Mouse (Mus musculus) kidney, adult 8-10 months (tissue): ENCODE data around the gene Gpd1l.
"Not testable (repeated sequence)": the region's sequence is repeated elsewhere in the genome, so short reads cannot be mapped to it uniquely, and the experiment has no call there.

Experiments
- DNase-seq, 2 experiments: peaks; one replicate each; pipeline ENCODE4 v3.0.0; 2022

The Gpd1l gene

DNA sequence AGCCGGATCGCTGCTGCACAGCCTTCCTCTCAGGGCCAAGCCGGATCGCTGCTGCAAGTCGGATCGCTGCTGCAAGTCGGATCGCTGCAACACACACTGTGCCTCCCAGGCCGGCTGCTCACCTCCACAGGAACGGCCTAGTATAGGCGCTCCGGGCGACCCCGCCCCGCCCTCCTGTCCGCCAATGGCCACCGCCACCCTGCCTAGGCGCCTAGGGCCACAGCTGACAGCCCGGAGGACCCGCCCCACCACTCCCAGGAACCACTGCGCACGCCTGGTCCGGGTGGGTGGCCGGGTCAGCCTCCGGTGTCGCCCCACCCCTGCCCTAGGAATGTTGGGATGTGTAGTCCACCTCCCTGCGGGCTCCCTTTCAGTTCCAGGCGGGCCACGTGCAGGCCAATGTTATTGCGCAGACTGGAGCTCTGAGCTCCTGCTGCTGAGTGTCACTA, at the start of gene Gpd1l:
Gene Gpd1l, minus strand, starts transcription at position 265 of the 449 bp plus-strand sequence.
- DNase-seq: peak; percentile 98

DNA sequence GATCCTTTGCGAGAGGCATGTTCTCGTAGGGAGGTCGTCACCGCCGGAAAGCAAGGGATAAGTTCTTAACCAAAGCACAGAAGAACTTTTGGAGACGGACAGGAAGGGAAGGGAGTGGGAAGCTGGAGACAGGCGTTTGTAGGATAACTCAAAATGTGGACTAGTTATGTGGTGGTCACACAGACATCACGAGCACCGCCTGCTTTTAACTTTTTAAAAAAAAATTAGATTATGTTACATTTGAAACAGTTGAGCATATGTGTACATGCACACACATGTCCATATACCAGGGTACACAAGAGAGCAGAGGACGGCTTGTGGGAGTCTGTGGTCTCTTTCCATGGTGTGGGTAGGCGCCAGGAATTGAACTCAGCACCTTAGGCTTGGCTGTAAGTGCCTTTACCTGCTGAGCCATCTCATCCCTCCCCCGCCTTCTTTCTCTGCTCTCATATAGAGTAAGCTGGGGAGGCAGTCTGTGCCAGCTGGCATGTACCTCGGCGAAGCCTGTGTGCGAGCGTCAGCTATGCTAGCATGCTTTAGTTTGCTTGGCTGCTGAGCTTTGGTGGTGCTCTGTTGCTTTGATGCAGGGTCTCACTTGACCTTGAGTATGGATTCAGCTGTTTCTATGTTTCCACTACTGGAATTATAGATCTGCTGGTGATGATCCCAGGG, 49.0 kb upstream of the Gpd1l start, which contains the start of gene Rps27rt:
Gene Rps27rt, minus strand, starts transcription at position 51 of the 672 bp plus-strand sequence.
- DNase-seq: no peak

DNA sequence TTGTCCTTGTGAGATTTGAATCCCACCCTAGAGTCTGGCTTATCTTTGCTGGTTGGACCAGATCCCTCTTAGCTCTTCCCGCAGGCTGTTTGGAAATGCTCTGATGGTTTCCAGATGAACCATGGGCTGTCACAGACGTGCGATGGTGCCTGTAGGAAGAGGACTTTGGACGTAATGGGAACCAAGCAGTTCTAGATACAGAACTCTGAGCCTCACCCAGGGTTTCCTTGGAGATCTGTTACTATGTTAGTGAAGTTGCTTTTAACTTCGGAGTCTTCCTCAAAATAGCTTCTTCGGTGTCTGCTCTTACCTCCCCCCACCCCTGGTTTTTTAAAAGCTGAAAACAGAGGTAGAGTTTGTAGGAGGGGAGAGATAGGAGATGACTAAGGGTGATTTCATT, 46.2 kb upstream of the Gpd1l start:
- DNase-seq: no peak

DNA sequence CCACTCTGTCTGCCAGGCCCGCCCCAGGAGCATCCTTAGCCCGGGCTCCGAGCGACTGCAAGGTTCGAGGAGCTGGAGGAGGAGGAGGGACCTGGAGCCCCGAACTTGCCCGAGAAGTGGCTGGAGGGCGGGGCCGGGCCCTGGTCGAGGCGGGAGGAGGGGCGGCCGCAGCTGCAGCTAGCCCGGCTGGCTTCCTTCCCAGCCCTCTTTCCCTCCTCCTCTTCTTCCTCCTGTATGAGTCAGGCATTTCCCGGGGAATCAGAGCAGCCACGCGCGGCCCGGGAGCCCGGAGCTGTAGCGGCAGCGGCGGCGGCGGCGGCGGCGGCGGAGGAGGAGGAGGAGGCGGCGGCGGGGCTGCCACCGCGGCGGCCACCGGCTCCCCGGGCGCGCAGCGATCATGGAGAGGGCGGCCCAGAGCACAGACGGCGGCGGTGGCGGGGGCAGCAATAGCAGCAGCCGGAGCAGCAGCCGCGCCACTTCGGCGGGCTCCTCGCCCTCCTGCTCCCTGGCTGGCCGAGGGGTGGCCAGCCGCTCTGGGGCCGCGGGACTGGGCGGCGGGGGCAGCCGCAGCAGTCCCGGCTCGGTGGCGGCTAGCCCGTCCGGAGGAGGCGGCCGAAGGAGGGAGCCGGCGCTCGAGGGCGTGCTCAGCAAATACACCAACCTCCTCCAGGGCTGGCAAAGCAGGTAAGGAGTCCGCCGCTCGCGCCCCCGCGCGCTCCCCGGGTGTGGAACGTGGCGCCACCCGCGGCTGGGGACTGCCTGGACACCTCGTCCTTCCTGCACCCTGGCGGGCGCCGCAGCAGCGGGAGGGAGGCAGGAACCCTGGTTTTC, 44.7 kb upstream of the Gpd1l start, which contains the start of gene Osbpl10:
Gene Osbpl10, plus strand, starts transcription at position 289 of the 831 bp plus-strand sequence.
- DNase-seq: peak; percentile 89 to 92

DNA sequence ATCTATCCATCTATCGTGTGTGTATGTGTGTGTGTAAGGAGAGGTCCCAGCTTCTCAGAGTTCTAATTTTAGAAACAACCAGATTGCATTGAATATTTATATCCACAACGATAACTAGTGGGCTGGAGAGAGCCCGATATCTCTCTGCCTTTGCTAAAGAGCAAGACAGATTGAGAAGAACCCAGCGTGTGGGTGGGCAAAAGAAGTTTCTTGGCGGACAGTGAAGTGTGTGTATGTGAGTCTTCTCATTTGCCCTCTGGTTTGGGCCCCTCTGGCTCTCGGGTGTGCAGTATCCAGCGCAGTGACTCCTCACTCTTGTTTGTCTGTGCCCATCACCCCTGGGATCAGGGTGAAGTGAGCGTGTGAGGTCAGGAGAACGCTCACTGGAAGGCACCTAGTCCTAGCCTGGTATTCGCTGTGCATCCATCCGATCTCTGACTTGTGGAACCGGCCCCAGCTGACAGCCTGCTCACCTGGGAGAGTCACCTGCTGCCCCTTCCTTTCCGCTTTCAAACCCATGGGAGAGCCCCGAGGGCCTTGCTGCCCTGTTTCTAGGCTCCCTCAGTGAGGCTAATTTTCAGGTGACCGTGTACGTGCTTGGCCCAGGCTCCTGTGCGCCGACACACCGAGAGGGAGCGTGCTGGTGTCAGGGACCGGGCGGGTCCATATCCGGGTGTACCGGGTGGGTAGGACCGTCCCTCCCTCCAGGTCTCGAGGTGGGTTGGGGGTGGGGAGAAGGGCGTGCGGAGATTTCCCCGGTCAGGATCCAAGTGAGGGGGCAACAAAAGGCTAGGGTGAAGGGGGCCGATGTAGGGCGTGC, 43.9 kb upstream of the Gpd1l start:
- DNase-seq: peak in 1 of 2 experiments; percentile 30

DNA sequence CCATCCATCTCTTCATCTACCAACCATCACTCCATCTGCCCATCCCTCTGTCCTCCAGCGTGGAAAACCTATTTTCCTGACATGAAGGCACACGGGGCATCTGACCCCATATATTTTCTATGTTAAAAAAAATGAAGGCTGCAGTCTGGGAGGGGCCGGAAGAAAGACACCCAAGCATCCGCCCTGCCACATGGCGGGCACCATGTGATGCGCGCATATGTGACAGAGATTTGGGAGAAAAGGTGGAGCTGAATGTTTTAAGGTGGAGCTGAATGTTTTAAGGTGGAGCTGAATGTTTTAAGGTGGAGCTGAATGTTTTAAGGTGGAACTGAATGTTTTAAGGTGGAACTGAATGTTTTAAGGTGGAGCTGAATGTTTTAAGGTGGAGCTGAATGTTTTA, 32.5 kb upstream of the Gpd1l start:
- not testable (repeated sequence) for DNase-seq

DNA sequence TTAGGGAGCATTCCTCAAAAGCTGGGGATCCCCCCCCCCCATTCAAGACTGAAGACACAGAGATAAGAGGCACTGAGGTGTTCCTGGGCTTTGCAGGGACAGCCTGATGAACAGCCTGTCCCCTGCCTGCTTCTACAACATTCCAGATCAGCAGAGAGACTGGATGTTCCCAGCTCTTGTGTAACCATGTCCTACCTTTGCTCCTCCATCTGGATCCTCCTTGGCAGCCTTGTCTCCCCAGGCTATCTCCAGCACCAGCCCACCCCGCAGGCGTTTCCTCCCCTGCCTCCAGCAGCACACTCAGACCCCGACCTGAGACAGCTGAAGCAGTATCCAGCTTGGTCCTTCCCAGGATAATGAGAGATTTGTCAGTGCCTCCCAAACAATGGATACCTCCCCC, 30.3 kb upstream of the Gpd1l start:
- DNase-seq: no peak

DNA sequence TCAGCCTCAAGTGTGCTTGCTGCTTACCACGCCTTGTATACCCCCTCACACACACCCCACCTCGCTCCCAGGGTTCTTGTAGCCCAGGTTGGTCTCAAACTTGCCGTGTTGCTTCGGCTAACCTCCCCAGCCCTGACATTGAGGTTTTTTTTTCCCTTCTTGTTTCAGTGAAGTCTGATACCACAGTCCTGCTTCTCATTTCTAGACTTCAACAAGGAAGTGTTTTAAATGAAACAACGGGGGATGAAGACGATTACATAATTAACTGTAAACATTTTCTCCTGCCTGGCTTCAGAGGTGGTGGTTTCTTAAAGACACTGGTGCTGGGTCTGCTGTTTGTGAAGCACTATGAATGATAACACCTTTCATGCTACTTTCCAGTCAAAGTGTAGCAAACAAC, 27.1 kb upstream of the Gpd1l start:
- DNase-seq: no peak

DNA sequence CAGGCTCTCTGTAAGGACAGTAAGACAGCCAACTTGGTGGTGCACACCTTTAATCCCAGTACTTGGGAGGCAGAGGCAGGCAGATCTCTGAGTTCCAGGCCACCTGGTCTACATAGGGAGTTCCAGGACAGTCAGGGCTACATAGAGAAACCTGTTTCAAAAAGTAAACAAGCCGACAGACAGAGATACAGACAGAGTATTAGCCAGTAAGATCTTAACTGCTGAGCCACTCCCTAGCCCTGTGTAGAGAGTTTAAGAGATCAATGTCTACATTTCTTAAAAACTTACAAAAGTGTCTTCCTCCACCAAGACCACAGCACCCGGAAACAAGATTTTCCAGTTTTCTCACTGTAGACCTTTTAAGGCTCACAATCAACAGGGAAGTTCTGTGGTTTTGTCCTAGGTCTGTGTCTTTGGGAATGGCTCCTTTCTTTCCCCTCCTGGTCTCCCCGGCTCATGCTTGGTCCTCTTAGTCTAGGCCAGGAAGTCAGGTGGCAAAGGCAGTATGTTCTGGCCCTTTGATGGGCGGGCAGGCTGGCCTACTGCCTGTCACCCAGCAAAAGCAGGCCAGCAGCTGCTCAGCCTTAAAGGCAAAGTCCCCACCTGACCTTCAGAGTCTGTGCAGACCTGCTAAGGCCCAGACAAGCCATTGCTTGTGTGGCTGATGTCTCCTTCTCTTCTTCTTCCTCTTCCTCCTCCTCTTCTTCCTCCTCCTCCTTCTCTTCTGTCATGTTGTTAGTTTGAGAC, 26.4 kb upstream of the Gpd1l start:
- DNase-seq: peak; percentile 41 to 43

DNA sequence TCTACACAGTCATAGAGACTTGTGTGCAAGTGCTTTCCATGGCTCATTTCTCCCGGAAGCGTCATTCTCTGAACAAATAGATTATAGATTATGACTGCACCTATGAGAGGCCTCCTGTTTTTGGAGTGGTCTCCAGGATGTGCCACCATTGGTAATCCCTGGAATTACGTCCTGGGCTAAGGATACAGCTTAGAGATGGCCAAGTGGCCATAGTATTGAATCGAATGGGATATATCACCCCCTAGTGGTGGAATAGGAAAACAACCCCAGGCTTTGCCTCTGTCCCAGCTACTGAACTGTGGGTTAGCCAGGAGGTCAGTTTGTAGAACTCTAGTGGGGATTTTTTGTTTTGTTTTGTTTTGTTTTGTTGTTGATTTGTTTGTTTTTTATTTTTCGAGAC, 23.2 kb upstream of the Gpd1l start:
- DNase-seq: no peak

DNA sequence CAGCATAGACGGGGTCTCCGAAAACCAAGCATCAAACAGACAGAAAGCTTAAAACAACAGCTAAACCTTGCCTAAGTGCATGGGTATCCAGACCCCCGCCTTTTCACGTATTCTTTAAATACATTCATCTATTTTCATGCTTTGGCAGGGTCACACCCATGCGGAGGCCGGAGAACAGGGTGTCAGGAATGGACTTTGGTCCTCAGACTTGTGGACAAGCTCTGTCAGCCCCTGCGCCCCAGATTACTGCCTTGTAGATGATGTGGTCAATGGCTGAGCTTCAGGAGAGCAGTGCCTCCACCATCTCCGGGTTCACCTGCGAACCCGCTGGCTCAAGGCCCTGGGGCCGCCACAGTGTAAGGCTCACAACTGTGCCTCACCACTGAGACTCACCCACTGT, 21.6 kb upstream of the Gpd1l start:
- no peak for DNase-seq

DNA sequence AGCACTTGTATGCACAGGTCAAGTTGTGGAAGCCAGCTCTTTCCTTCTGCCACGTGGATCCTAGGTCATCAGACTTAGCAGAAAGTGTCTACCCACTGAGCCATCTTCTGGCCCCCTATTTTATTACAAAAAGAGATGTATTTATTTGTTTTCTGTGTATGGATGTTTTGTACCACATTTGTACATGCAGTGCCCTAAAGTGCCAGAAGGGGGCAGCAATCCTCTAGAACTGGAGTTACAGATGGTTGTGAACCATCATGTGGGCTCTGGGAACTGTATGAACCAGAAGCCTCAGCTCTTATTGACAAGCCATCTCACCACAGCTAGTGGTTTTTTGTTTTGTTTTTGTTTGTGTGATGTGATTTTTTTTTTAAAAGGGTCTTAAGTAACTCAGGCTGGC, 19.1 kb upstream of the Gpd1l start:
- peak in 1 of 2 experiments; percentile 42 for DNase-seq

DNA sequence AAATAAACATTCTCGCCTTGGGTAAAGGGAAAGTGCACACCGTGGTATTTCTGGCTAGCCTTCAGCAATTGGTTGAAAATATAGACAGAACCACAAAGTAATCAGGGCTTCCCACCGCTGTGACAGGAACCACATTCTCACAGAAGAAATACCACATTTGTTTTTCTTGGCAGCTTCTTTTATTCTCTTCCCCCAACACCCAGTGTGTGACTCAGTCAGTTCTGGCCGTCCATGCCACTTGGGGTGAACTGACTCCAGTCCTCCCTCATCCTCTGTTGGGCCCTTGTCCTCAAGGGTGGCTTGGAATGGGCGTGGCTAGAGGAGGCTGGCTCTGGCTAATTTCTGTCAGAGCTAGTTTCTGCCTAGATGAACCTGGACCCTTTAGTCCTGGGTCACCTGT, 14.6 kb upstream of the Gpd1l start:
- no peak for DNase-seq

DNA sequence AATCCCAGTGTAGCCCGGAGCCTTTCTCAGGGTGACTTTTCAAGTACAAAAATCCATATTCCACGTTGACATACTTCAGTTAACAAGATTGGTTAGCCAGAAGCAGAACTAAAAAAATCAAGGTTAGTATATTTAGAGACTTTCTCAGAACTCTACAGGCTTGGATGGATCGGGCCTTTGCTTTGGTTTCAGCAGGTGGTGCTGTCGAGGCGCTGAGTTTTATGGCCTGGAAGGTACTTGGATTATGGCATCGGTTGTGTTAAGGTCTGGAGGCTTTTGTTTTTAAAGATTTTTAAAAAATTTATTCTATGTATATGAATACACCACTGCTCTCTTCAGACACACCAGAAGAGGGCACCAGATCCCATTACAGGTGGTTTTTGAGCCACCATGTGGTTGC, 11.8 kb upstream of the Gpd1l start:
- DNase-seq: no peak

DNA sequence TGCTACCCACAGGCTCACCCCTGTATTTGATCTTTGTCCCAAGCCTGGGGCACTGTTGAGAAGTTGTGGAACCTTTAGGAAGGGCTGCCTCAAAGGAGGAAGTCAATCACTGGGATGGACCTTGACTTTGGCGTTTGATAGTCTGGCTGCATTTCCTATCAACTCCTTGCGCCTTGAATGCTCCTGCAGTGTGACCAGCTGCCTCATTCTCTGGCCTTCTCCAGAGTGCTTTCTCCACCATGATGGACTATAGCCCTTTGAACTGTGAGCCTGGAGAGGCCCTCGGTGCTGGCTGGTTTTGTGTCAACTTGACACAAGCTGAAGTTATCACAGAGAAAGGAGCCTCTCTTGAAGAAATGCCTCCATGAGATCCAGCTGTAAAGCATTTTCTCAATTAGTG, 10.9 kb upstream of the Gpd1l start:
- DNase-seq: no peak

DNA sequence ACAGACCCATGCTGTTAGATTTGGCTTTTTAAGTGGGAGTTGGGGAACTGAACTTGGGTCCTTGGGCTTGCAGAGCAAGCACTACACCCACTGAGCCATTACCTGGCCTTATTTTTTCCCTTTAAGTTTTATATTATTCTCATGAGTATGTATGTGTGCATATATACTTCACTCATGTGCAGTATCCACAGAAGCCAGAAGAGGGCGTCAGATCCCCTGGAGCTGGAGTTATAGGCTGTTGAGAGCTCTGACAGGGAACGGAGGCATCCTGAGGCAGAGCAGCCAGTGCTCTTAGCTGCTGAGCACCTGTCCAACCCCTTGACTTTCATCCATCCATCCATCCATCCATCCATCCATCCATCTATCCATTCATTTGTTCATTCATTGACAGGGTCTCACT, 2.9 kb upstream of the Gpd1l start:
- no peak for DNase-seq

DNA sequence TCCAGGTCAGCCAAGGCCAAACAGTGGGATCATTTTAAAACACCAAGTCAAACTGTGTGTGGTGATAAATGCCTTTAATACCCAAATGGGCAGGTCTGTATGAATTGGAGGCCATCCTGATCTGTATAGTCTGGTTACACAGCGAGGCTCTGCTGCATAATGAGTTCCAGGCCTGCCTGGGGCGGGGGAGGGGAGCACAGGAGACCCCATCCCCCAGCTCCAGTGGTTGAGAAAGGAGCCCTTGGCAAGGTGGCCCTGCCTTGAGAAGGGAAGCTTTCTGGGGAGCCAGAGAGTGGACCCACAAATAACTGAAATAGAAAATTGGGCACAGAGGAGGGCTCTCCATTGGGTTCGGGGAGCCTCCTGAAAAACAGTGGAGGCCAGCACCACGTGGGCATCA, 1.5 kb upstream of the Gpd1l start:
- DNase-seq: no peak

DNA sequence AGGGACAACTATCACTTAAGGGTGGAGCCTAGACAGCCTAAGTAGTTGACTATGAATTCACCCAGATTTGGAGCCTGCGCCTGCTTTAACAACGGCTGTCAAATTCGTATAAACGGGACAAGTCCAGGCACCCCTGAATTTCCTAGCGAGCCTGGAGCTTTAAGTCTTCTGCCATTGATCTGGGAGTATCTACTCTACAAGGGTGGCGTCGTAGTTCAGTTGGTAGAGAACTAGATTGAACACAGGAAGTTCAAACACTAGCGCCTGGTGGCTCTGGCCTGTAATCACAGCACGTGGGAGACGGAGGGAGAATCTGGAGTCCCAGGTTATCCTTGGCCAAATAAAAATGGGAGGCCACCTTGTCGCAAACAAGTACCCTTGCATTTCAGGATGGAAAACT, 444 bp upstream of the Gpd1l start:
- no peak for DNase-seq

DNA sequence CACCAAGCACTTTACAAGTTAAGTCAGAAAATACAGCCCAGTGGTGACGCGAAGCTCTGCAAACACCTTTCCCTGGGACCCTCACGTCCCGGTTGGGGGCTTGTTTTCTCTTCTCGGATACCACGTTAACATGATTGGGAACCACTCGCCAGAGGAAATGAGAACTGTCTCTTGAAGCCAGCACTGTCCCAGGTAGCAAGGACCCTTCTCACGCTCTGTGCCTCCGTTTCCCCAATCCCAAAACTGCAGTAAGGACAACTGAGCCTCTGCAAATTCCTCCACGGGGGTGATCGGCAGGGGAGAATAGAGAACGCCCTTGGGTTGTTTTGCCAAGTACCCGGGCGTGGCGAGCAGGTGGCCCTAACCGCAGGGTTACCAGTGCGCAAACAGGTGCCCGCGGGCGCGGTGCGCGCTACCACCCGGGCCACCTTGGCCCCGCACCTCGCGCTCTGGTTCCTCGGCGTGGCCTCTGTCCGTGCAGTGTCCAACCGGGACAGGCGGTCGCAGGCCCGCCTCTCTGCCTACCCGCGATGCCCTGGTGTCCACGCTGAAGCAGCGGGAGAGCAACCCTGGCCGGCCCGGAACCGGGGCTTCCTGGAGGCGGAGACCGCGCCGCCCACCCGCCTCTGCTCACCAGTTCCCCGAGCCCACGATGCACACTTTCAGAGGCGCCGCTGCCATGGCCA, 607 bp downstream of the Gpd1l start:
- DNase-seq: no peak

DNA sequence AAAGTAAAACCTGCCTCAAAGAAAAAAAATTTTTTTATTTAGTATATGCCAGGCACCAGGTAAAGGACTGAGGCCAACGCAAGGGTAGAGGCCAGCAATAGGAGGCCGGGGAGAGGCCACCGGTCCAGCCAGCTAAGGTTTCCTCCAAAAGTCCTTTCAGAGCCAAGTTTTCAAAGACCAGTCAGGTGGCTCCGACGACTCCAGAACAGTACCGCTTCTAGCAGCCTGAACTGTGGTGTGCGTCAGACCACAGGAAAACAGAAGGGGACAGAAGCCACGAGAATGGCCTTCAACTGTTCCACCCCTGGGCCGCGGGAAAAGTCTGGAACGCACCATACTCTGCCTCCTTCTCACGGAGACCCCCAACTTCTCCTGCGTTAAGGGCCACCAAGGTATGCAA, 1.2 kb downstream of the Gpd1l start:
- peak; percentile 34 to 52 for DNase-seq

DNA sequence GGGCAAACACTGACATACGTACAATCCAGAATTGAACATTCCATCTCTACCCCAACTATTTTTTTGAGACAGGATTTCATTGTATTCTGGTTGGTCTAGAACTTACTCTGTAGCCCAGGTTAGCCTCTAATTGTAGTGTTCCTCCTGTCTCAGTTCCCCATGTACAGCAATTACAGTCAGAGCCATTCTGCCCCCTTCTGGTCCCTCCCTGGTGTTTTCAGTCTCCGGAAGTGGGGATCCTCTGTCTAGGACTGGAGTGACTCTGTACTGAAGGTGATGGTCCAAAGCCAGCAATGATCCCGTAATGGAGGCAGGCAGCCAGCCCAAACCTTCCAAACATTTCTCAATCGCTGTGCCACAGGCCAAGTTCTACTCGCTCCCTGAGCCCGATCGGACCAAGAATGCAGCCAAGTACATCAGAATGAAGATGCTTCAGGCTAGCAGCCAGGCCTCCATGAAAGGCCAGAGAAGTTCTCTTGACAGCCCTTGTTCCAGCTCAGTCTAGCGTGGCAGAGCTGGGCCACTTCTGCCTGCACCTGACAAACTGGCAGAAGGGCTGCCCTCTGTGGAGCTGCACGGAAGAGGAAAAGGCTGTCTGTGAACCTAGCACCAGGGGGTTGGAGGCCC, 3.2 kb downstream of the Gpd1l start:
- peak; percentile 88 to 91 for DNase-seq
